9 mouse cellular contexts compared by ENCODE assay signal in genomic region chr13:70096430-70097301, GRCm38 (mm10).
DNase-seq lines count a peak whose midpoint lies in the region; ATAC-seq and TF ChIP-seq lines count a peak whose summit lies in the region.
"Had no signal": no experiment of that assay in that cellular context is flagged by ENCODE, and none has a peak within 500 bp of the region (broad histone marks: within the 10 kb centered on the region; RNA-seq: fewer than 3 reads in every experiment).

No protein-coding gene starts in this region.

- H3K4me3 ChIP-seq in layer of hippocampus, adult 2 months, result no peak overlapping the region
- H3K4me3 ChIP-seq in forebrain, embryonic 15.5 days, result no peak overlapping the region
- H3K4me3 ChIP-seq in midbrain, postnatal 0 days (ENCODE audit: low read depth, low read length), result no peak overlapping the region
- H3K4me3 ChIP-seq: erythroblast, embryonic 14.5 days; heart, embryonic 13.5 days had no signal

- WGBS in forebrain, embryonic 15.5 days, result 32% methylated on average over 7 of the region's 7 CpGs
- WGBS in midbrain, postnatal 0 days, result 48% methylated on average over 7 of the region's 7 CpGs

- peak; percentile 43 for TF ChIP-seq CTCF in layer of hippocampus, adult 2 months (conservative IDR thresholded peaks at IDR 0.05)
- TF ChIP-seq CTCF in midbrain, postnatal 0 days (IDR thresholded peaks at IDR 0.05), result peak; percentile 65

- H3K9ac ChIP-seq in forebrain, embryonic 15.5 days (replicated peaks), result no peak overlapping the region
- H3K9ac ChIP-seq in midbrain, postnatal 0 days (replicated peaks; ENCODE audit: low read length, poor library complexity, severe bottlenecking), result no peak overlapping the region
- H3K9ac ChIP-seq: heart, embryonic 13.5 days had no signal

- no peaks in the 10 kb centered on the region for H3K27me3 ChIP-seq in forebrain, embryonic 15.5 days
- H3K27me3 ChIP-seq in midbrain, postnatal 0 days (ENCODE audit: insufficient read depth, low read length), result no peaks in the 10 kb centered on the region
- H3K27me3 ChIP-seq: heart, embryonic 13.5 days had no signal

- ATAC-seq in forebrain, embryonic 15.5 days (replicated peaks), result peak; percentile 83
- no peak for ATAC-seq in midbrain, postnatal 0 days (ENCODE audit: low FRiP score)
- ATAC-seq in inflammation-experienced regulatory T-cells, adult 6 months, result no peak

- H3K4me1 ChIP-seq in forebrain, embryonic 15.5 days, result peaks cover 34% of the 10 kb centered on the region
- no peaks in the 10 kb centered on the region for H3K4me1 ChIP-seq in midbrain, postnatal 0 days (ENCODE audit: insufficient read depth, low read length)
- H3K4me1 ChIP-seq: heart, embryonic 13.5 days had no signal

- no peaks in the 10 kb centered on the region for H3K36me3 ChIP-seq in forebrain, embryonic 15.5 days
- H3K36me3 ChIP-seq in midbrain, postnatal 0 days (ENCODE audit: insufficient read depth, low read length), result no peaks in the 10 kb centered on the region
- H3K36me3 ChIP-seq: heart, embryonic 13.5 days had no signal

- H3K4me2 ChIP-seq in forebrain, embryonic 15.5 days (replicated peaks), result no peak overlapping the region
- no peak overlapping the region for H3K4me2 ChIP-seq in midbrain, postnatal 0 days (ENCODE audit: low read depth, low read length, poor library complexity, severe bottlenecking)
- H3K4me2 ChIP-seq: heart, embryonic 13.5 days had no signal

- no peak overlapping the region for H3K27ac ChIP-seq in layer of hippocampus, adult 2 months
- peak overlapping the region; percentile 68 for H3K27ac ChIP-seq in forebrain, embryonic 15.5 days (replicated peaks)
- no peak overlapping the region for H3K27ac ChIP-seq in midbrain, postnatal 0 days (ENCODE audit: low read depth, low read length)
- H3K27ac ChIP-seq: heart, embryonic 13.5 days had no signal

- H3K9me3 ChIP-seq in forebrain, embryonic 15.5 days, result no peaks in the 10 kb centered on the region
- no peaks in the 10 kb centered on the region for H3K9me3 ChIP-seq in midbrain, postnatal 0 days (ENCODE audit: low read length)
- H3K9me3 ChIP-seq: heart, embryonic 13.5 days had no signal

- DNase-seq in layer of hippocampus, adult 2 months (ENCODE audit: low spot score in 2 of 2), result no peak
- no peak for DNase-seq in layer of hippocampus, postnatal 14 days (ENCODE audit: low spot score in 2 of 2)
- peak; percentile 54 for DNase-seq in embryo, embryonic 10.5 days (ENCODE audit: low spot score)
- DNase-seq in midbrain, postnatal 0 days (ENCODE audit: low spot score), result peak; percentile 56
- DNase-seq in cerebellum, postnatal 36 days, result no peak

Comparison
In these comparisons a context has a peak if more than half of its experiments do, and no peak if none do; other contexts are left out.
1. DNase-seq: peak in embryo, embryonic 10.5 days (single experiment) and midbrain, postnatal 0 days (single experiment); none in layer of hippocampus, adult 2 months (0 of 2), layer of hippocampus, postnatal 14 days (0 of 2) and cerebellum, postnatal 36 days (0 of 2).